In the genomic region with DNA sequence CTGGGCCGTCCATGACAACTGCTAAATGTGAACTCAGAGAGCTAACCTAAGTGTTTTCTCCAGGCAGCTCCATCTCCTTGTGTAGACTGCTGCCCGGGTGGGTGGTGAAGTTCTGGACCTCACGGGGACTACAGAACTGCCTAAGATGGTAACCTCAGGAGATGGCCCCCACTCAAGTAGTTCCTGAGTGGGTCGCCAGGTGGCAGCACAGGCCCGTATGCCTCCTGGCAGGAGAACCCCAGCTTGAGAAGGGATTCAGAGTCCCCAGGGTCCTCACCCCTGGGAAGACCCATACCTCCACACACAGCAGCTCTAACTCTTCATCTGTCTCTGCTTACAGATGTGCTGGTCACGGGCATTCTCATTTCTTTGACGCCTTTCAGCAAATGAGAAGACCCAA, we compare ENCODE assay signal across 10 mouse cellular contexts. TPM values are rescaled to one million over a fixed set of nuclear protein-coding genes. Genes with fewer than 3 reads are reported as not detected.
DNase-seq lines count a peak whose midpoint lies in the region; ATAC-seq and TF ChIP-seq lines count a peak whose summit lies in the region.
"Had no signal": no experiment of that assay in that cellular context is flagged by ENCODE, and none has a peak within 500 bp of the region (broad histone marks: within the 10 kb centered on the region; RNA-seq: fewer than 3 reads in every experiment).

No protein-coding gene starts in this region.

- peaks cover 9% of the 10 kb centered on the region; the same call in 1 of the 2 replicates for H3K36me3 ChIP-seq in hindbrain, embryonic 10.5 days
- H3K36me3 ChIP-seq in hindbrain, embryonic 16.5 days (ENCODE audit: control insufficient read depth, insufficient read depth, low read length), result no peaks in the 10 kb centered on the region
- no peaks in the 10 kb centered on the region for H3K36me3 ChIP-seq in heart, postnatal 0 days (replicated peaks; ENCODE audit: control insufficient read depth, insufficient read depth, low read length)
- H3K36me3 ChIP-seq in stomach, postnatal 0 days (ENCODE audit: control insufficient read depth, insufficient read depth, low read length), result no peaks in the 10 kb centered on the region

- H3K4me2 ChIP-seq in hindbrain, embryonic 16.5 days (ENCODE audit: low read length), result no peak overlapping the region
- no peak overlapping the region for H3K4me2 ChIP-seq in heart, postnatal 0 days (ENCODE audit: low read depth, low read length)
- H3K4me2 ChIP-seq in stomach, postnatal 0 days (replicated peaks; ENCODE audit: low read depth), result no peak overlapping the region
- H3K4me2 ChIP-seq: embryonic facial prominence, embryonic 13.5 days had no signal

- H3K4me1 ChIP-seq in hindbrain, embryonic 10.5 days (replicated peaks), result peaks cover 50% of the 10 kb centered on the region
- H3K4me1 ChIP-seq in hindbrain, embryonic 16.5 days (ENCODE audit: control insufficient read depth, insufficient read depth, low read depth, low read length), result peaks cover 16% of the 10 kb centered on the region
- H3K4me1 ChIP-seq in heart, postnatal 0 days (ENCODE audit: control insufficient read depth, insufficient read depth), result peaks cover 12% of the 10 kb centered on the region; the same call in 1 of the 2 replicates
- no peaks in the 10 kb centered on the region; the same call in 1 of the 2 replicates for H3K4me1 ChIP-seq in stomach, postnatal 0 days (replicated peaks; ENCODE audit: control insufficient read depth, insufficient read depth)

- no peak for ATAC-seq in hindbrain, embryonic 16.5 days
- ATAC-seq in heart, postnatal 0 days (ENCODE audit: insufficient read depth, low read depth), result no peak
- no peak for ATAC-seq in stomach, postnatal 0 days (ENCODE audit: low FRiP score, low TSS enrichment)

- no peaks in the 10 kb centered on the region for H3K27me3 ChIP-seq in hindbrain, embryonic 10.5 days (ENCODE audit: insufficient read depth, poor library complexity, severe bottlenecking)
- H3K27me3 ChIP-seq in hindbrain, embryonic 16.5 days (replicated peaks; ENCODE audit: control insufficient read depth, insufficient read depth, low read length), result no peaks in the 10 kb centered on the region
- 0 out of 2 replicates have a peak, but pooled peaks cover 4% of the 10 kb centered on the region for H3K27me3 ChIP-seq in heart, postnatal 0 days (ENCODE audit: control insufficient read depth, insufficient read depth, low read length)
- H3K27me3 ChIP-seq in stomach, postnatal 0 days (ENCODE audit: control insufficient read depth, insufficient read depth, low read length), result no peaks in the 10 kb centered on the region
- H3K27me3 ChIP-seq: embryonic facial prominence, embryonic 13.5 days had no signal

- peak; percentile 76 for DNase-seq in hindbrain, embryonic 10.5 days (ENCODE audit: low spot score)
- DNase-seq in WW6 (ENCODE audit: low read depth, low spot score), result peak; percentile 45
- DNase-seq in cerebellum, postnatal 4 days (ENCODE audit: low spot score in 2 of 2), result peak; percentile 56 to 75
- DNase-seq in heart, postnatal 0 days (ENCODE audit: low spot score), result no peak
- DNase-seq in left cerebral cortex, adult 18-20 months (ENCODE audit: low spot score in 2 of 2), result peak; percentile 75 to 83
- peak; percentile 45 to 75 for DNase-seq in monocyte, adult 2 months (ENCODE audit: low read depth in 1 of 2, low spot score in 2 of 2)
- DNase-seq in stomach, postnatal 0 days (ENCODE audit: low spot score), result peak; percentile 85

- peak; percentile 78 for TF ChIP-seq CTCF in heart, postnatal 0 days (IDR thresholded peaks at IDR 0.05; ENCODE audit: low read depth)
- peak; percentile 93 for TF ChIP-seq CTCF in stomach, postnatal 0 days (IDR thresholded peaks at IDR 0.05; ENCODE audit: low read depth)

- no peak overlapping the region for H3K4me3 ChIP-seq in hindbrain, embryonic 10.5 days
- H3K4me3 ChIP-seq in hindbrain, embryonic 16.5 days (ENCODE audit: low read length), result no peak overlapping the region
- no peak overlapping the region for H3K4me3 ChIP-seq in heart, postnatal 0 days (ENCODE audit: low read depth, low read length)
- no peak overlapping the region for H3K4me3 ChIP-seq in stomach, postnatal 0 days (ENCODE audit: low read depth, low read length)
- H3K4me3 ChIP-seq: embryonic facial prominence, embryonic 13.5 days; myocyte had no signal

- no peak overlapping the region for H3K27ac ChIP-seq in hindbrain, embryonic 10.5 days
- H3K27ac ChIP-seq in hindbrain, embryonic 16.5 days (ENCODE audit: low read depth, low read length), result no peak overlapping the region
- H3K27ac ChIP-seq in heart, postnatal 0 days (ENCODE audit: low read depth), result no peak overlapping the region
- no peak overlapping the region for H3K27ac ChIP-seq in stomach, postnatal 0 days (replicated peaks)
- H3K27ac ChIP-seq: embryonic facial prominence, embryonic 13.5 days had no signal

- no peaks in the 10 kb centered on the region for H3K9me3 ChIP-seq in hindbrain, embryonic 10.5 days
- no peaks in the 10 kb centered on the region for H3K9me3 ChIP-seq in hindbrain, embryonic 16.5 days (ENCODE audit: control insufficient read depth, low read length)
- H3K9me3 ChIP-seq in heart, postnatal 0 days (replicated peaks; ENCODE audit: control insufficient read depth, low read length), result no peaks in the 10 kb centered on the region
- no peaks in the 10 kb centered on the region for H3K9me3 ChIP-seq in stomach, postnatal 0 days (ENCODE audit: control insufficient read depth, low read length)
- H3K9me3 ChIP-seq: embryonic facial prominence, embryonic 13.5 days had no signal

- no peak overlapping the region for H3K9ac ChIP-seq in hindbrain, embryonic 16.5 days (ENCODE audit: low read depth, low read length)
- no peak overlapping the region for H3K9ac ChIP-seq in heart, postnatal 0 days (replicated peaks; ENCODE audit: low read depth, low read length)
- no peak overlapping the region for H3K9ac ChIP-seq in stomach, postnatal 0 days (ENCODE audit: low read length)
- H3K9ac ChIP-seq: embryonic facial prominence, embryonic 13.5 days had no signal

- no peak for TF ChIP-seq EP300 in heart, postnatal 0 days (IDR thresholded peaks at IDR 0.05; ENCODE audit: low read depth)
- no peak for TF ChIP-seq EP300 in stomach, postnatal 0 days (optimal IDR thresholded peaks at IDR 0.05)

- WGBS in hindbrain, embryonic 10.5 days, result 23% methylated on average over 7 of the region's 7 CpGs
- WGBS in hindbrain, embryonic 16.5 days, result 22% methylated on average over 7 of the region's 7 CpGs
- WGBS in heart, postnatal 0 days, result 17% methylated on average over 7 of the region's 7 CpGs
- WGBS in stomach, postnatal 0 days, result 15% methylated on average over 7 of the region's 7 CpGs

RNA-seq across cellular contexts. Expression of a gene that starts 2.0 kb away (rescaled TPM):
- 58.4 and 59.3 TPM in 2 replicates for polyA plus RNA-seq in hindbrain, embryonic 10.5 days (2016; fragmentation: Nextera tagmentation; extraction: Ambion mirVana)
- 42.7 and 46.8 TPM in 2 replicates for polyA plus RNA-seq in hindbrain, embryonic 16.5 days (2015; fragmentation: Nextera tagmentation; extraction: Ambion mirVana)
- 30.1 and 37.1 TPM in 2 replicates for total RNA-seq in heart, postnatal 0 days (2014; rRNA removed; ENCODE audit: low replicate concordance)
- 82.8 and 84.0 TPM in 2 replicates for polyA plus RNA-seq in heart, postnatal 0 days (2015; fragmentation: Nextera tagmentation; extraction: Ambion mirVana)
- total RNA-seq in left cerebral cortex, adult 18-20 months (2021), result 10 to 100 TPM; 22.8 to 24.0 TPM
- 54.1 and 56.5 TPM in 2 replicates for polyA plus RNA-seq in stomach, postnatal 0 days (2015; fragmentation: Nextera tagmentation; extraction: Ambion mirVana)

RNA-seq across cellular contexts. Expression of a gene that starts 21.3 kb away (rescaled TPM):
- polyA plus RNA-seq in hindbrain, embryonic 10.5 days (2016; fragmentation: Nextera tagmentation; extraction: Ambion mirVana), result 1.7 and 2.1 TPM in 2 replicates
- polyA plus RNA-seq in hindbrain, embryonic 16.5 days (2015; fragmentation: Nextera tagmentation; extraction: Ambion mirVana), result 3.0 and 3.6 TPM in 2 replicates
- total RNA-seq in heart, postnatal 0 days (2014; rRNA removed; ENCODE audit: low replicate concordance), result 10.3 and 13.3 TPM in 2 replicates
- polyA plus RNA-seq in heart, postnatal 0 days (2015; fragmentation: Nextera tagmentation; extraction: Ambion mirVana), result 1.2 and 1.7 TPM in 2 replicates
- total RNA-seq in left cerebral cortex, adult 18-20 months (2021), result 10 to 100 TPM; 31.5 to 33.8 TPM
- 1.5 and 1.8 TPM in 2 replicates for polyA plus RNA-seq in stomach, postnatal 0 days (2015; fragmentation: Nextera tagmentation; extraction: Ambion mirVana)

RNA-seq across cellular contexts. Expression of a gene that starts 21.6 kb away (rescaled TPM):
- polyA plus RNA-seq in hindbrain, embryonic 10.5 days (2016; fragmentation: Nextera tagmentation; extraction: Ambion mirVana), result 3.1 and 4.0 TPM in 2 replicates
- 2.7 and 3.4 TPM in 2 replicates for polyA plus RNA-seq in hindbrain, embryonic 16.5 days (2015; fragmentation: Nextera tagmentation; extraction: Ambion mirVana)
- not detected in 2 replicates for total RNA-seq in heart, postnatal 0 days (2014; rRNA removed; ENCODE audit: low replicate concordance)
- polyA plus RNA-seq in heart, postnatal 0 days (2015; fragmentation: Nextera tagmentation; extraction: Ambion mirVana), result 0.19 and 0.25 TPM in 2 replicates
- 1 to 10 TPM in 1 of 2 experiments, under 1 TPM in 1; 0.91 to 1.3 TPM for total RNA-seq in left cerebral cortex, adult 18-20 months (2021)
- polyA plus RNA-seq in stomach, postnatal 0 days (2015; fragmentation: Nextera tagmentation; extraction: Ambion mirVana), result 0.12 and 0.21 TPM in 2 replicates
